Mouse (Mus musculus) naive thymus-derived CD4-positive, alpha-beta T cell, adult 5 months (primary cell): ENCODE results near the gene Dhrs7c. TPM values are rescaled to one million over a fixed set of nuclear protein-coding genes. Genes with fewer than 3 reads are reported as not detected.

ENCODE experiments used
- polyA plus RNA-seq: library from polyadenylated mRNA; unstranded; fragments of 100-300 nt; shearing (Covaris generic); gene quantifications from one replicate; pipeline ENCODE4 v1.2.1, GENCODE M21; 2017

Gene Dhrs7c
- not detected for polyA plus RNA-seq

GRCm38 (mm10) chr11:67797931-67798330, at the start of gene Dhrs7c:
TSS of gene Dhrs7c (plus strand) at chr11:67798187.

GRCm38 (mm10) chr11:67771053-67771452, 26.9 kb upstream of the Dhrs7c start, which contains the start of gene Glp2r:
TSS of gene Glp2r (minus strand) at chr11:67771153.

GRCm38 (mm10) chr11:67774379-67774778, 23.6 kb upstream of the Dhrs7c start, which contains the start of gene Gsg1l2:
TSS of gene Gsg1l2 (plus strand) at chr11:67774608.

Other genes starting within 250 kb of the Dhrs7c start
- gene Rcvrn, start 102.9 kb upstream of the Dhrs7c start, polyA plus RNA-seq: not detected
- gene Glp2r, start 27.0 kb upstream of the Dhrs7c start, polyA plus RNA-seq: not detected
- not detected for gene Gsg1l2, start 23.6 kb upstream of the Dhrs7c start, polyA plus RNA-seq
- not detected for gene Usp43, start 124.0 kb downstream of the Dhrs7c start, polyA plus RNA-seq
- gene Cfap52, start 167.5 kb downstream of the Dhrs7c start, polyA plus RNA-seq: not detected
- gene Stx8, start 168.0 kb downstream of the Dhrs7c start, polyA plus RNA-seq: 59.1 TPM